Mouse (Mus musculus): ENCODE measurements around the gene Lin7a.

The Lin7a gene

DNA sequence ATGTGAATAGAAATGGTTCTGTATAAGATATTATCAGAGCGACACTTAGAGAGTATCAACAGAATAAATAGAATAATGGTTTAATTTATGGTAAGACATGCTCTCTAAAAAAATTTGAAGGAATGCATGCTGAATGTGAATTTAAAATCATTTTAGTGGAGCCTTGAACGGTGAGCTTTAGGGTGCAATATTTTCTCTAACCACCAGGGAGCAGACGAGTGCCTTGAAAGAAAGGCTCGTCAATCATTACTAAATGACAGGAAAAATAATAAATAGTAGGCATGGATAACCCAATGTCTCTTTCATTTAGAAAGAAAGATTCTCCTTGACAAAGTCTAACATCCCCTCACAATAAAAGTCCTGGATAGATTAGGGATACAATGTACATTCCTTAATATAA lies 171.3 kb downstream of the Lin7a start:
- DNase-seq (ENCODE audit: low spot score in 2 of 2): no peak

DNA sequence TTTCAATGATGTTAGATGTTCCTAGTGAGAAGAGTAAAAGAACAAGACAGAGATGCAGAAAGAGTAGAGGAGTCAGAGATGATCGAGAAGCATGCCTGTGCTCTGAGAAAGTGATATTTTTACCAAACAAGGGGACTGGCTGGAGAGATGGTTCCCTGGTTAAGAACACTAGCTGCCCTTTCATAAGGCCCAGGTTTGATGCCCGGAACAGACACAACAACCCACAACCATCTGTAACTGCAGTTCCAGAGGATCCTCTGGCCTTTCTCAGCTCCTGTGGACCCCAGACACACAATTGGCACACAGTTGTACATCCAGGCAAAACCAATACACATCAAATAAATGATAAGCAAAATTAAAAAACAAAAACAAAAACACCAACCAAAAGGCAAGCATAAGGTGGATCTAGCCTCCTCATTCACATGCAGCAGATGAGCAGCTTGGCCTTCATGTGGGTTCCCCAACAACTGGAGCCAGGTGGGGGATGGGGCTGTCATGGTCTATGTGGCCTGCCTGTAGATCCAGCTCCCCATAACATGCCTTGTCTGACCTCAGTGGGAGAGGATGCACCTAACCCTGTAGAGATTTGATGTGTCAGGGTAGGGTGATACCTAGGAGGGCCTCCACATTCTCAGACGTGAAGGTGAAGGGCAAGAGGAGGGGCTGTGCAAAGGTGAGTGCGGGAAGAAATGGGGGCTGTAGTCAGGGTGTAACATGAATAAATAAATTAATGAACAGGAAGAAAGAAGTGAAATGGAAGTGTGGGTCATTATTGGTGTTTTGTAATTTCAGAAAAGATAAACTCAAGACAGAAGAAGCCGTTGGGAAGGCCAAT lies 178.2 kb downstream of the Lin7a start:
- DNase-seq (ENCODE audit: low spot score in 2 of 2): no peak

- no peak for DNase-seq (ENCODE audit: low spot score in 2 of 2)
These were observed 196.3 kb downstream of the Lin7a start for GRCm38 (mm10) chr10:107467819-107468218.

All from urinary bladder, adult 18-20 months (tissue).